ENCODE assay signal across 8 mouse cellular contexts in the genomic region with DNA sequence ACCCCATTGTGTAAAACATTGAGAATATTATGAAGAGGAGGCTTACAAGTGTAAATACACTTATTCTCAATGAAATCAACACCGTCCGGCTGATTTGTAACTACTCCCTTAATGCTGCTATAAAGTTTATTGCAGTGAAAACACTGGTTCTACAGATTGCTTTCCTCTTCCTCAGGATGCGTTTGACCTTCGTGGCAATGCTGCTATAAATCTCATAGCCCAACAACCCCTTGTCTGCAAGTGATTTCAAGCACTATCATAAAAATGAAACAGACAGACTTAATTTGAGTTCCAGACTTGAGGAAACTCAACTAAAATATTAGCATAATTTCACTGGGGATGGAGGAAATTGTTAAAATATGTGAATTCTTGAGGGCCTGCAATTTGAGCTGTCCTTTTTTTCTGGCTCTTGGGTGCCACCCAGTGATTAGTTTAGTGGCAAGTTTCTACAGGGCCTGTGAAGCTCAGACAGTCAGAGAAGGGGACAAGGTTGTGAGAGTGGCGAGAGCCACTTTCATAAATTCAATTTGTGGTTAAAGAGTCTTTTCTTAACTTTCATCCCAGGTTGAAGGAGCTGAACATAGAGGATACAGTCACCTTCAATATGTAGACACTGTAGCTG.
DNase-seq lines count a peak whose midpoint lies in the region; ATAC-seq and TF ChIP-seq lines count a peak whose summit lies in the region.

No protein-coding gene starts in this region.

- H3K9ac ChIP-seq in forebrain, embryonic 13.5 days = no peak overlapping the region
- H3K9ac ChIP-seq in hindbrain, postnatal 0 days (replicated peaks; ENCODE audit: low read length) = no peak overlapping the region
- H3K9ac ChIP-seq in limb, embryonic 13.5 days = no peak overlapping the region

- ATAC-seq in forebrain, embryonic 13.5 days = peak; percentile 58; the same call in 1 of the 2 replicates
- 0 out of 2 replicates have a peak, but pooled peaks have one; percentile 55 for ATAC-seq in hindbrain, postnatal 0 days
- peak; percentile 69; the same call in 1 of the 2 replicates for ATAC-seq in limb, embryonic 13.5 days (ENCODE audit: low FRiP score, low read depth)

- H3K27ac ChIP-seq in forebrain, embryonic 13.5 days = no peak overlapping the region
- no peak overlapping the region for H3K27ac ChIP-seq in forebrain, embryonic 10.5 days
- H3K27ac ChIP-seq in hindbrain, postnatal 0 days = no peak overlapping the region
- no peak overlapping the region for H3K27ac ChIP-seq in limb, embryonic 13.5 days

- no peaks in the 10 kb centered on the region for H3K27me3 ChIP-seq in forebrain, embryonic 13.5 days
- no peaks in the 10 kb centered on the region for H3K27me3 ChIP-seq in forebrain, embryonic 10.5 days (ENCODE audit: poor library complexity, severe bottlenecking)
- no peaks in the 10 kb centered on the region for H3K27me3 ChIP-seq in hindbrain, postnatal 0 days (ENCODE audit: insufficient read depth, low read length)
- H3K27me3 ChIP-seq in limb, embryonic 13.5 days = peaks cover 50% of the 10 kb centered on the region

- peak; percentile 57 for TF ChIP-seq CTCF in hindbrain, postnatal 0 days (IDR thresholded peaks at IDR 0.05; ENCODE audit: low read depth)

- H3K9me3 ChIP-seq in forebrain, embryonic 13.5 days (replicated peaks) = no peaks in the 10 kb centered on the region
- H3K9me3 ChIP-seq in forebrain, embryonic 10.5 days = no peaks in the 10 kb centered on the region
- H3K9me3 ChIP-seq in hindbrain, postnatal 0 days (ENCODE audit: low read length) = no peaks in the 10 kb centered on the region
- H3K9me3 ChIP-seq in limb, embryonic 13.5 days = no peaks in the 10 kb centered on the region

- H3K36me3 ChIP-seq in forebrain, embryonic 13.5 days (ENCODE audit: poor library complexity, severe bottlenecking) = no peaks in the 10 kb centered on the region
- no peaks in the 10 kb centered on the region for H3K36me3 ChIP-seq in forebrain, embryonic 10.5 days (replicated peaks)
- H3K36me3 ChIP-seq in hindbrain, postnatal 0 days (ENCODE audit: insufficient read depth, low read length) = no peaks in the 10 kb centered on the region
- H3K36me3 ChIP-seq in limb, embryonic 13.5 days = no peaks in the 10 kb centered on the region

- 85% methylated on average over 5 of the region's 5 CpGs for WGBS in forebrain, embryonic 13.5 days
- WGBS in forebrain, embryonic 10.5 days = 74% methylated on average over 5 of the region's 5 CpGs
- 81% methylated on average over 5 of the region's 5 CpGs for WGBS in hindbrain, postnatal 0 days
- 8% methylated on average over 5 of the region's 5 CpGs for WGBS in limb, embryonic 13.5 days

- no peak overlapping the region for H3K4me2 ChIP-seq in forebrain, embryonic 13.5 days
- no peak overlapping the region for H3K4me2 ChIP-seq in hindbrain, postnatal 0 days (ENCODE audit: low read depth, low read length)
- no peak overlapping the region for H3K4me2 ChIP-seq in limb, embryonic 13.5 days (replicated peaks)

- no peak overlapping the region for H3K4me3 ChIP-seq in forebrain, embryonic 13.5 days
- H3K4me3 ChIP-seq in forebrain, embryonic 10.5 days = no peak overlapping the region
- no peak overlapping the region for H3K4me3 ChIP-seq in hindbrain, postnatal 0 days (ENCODE audit: low read length)
- H3K4me3 ChIP-seq in limb, embryonic 13.5 days = no peak overlapping the region

- no peaks in the 10 kb centered on the region for H3K4me1 ChIP-seq in forebrain, embryonic 13.5 days
- 0 out of 2 replicates have a peak, but pooled peaks cover 3% of the 10 kb centered on the region for H3K4me1 ChIP-seq in forebrain, embryonic 10.5 days
- H3K4me1 ChIP-seq in hindbrain, postnatal 0 days (ENCODE audit: insufficient read depth, low read length) = no peaks in the 10 kb centered on the region
- peaks cover 9% of the 10 kb centered on the region; the same call in 1 of the 2 replicates for H3K4me1 ChIP-seq in limb, embryonic 13.5 days

- DNase-seq in forebrain, embryonic 10.5 days (ENCODE audit: extremely low spot score, low spot score) = no peak
- DNase-seq in ovary, postnatal 14 days (ENCODE audit: low spot score) = peak; percentile 3
- no peak for DNase-seq in ovary, postnatal 36 days (ENCODE audit: low spot score)
- peak; percentile 68 for DNase-seq in hindbrain, postnatal 0 days (ENCODE audit: low spot score)
- DNase-seq in spleen, postnatal 36 days (ENCODE audit: low spot score in 2 of 2) = no peak
- DNase-seq in gastrocnemius, postnatal 25 days = no peak

Comparison
In these comparisons a context has a peak if more than half of its experiments do, and no peak if none do; other contexts are left out.
1. DNase-seq: peak in ovary, postnatal 14 days (single experiment) and hindbrain, postnatal 0 days (single experiment); none in forebrain, embryonic 10.5 days (single experiment), ovary, postnatal 36 days (single experiment), spleen, postnatal 36 days (0 of 2) and gastrocnemius, postnatal 25 days (single experiment).
2. Peak in every context shown above with its lines, with median percentiles within 50 percentile points of each other: ATAC-seq.